Mouse (Mus musculus) spleen, adult 2 months (tissue): ENCODE results near the gene Ccser2. TPM values are rescaled to one million over a fixed set of nuclear protein-coding genes. Genes with fewer than 3 reads are reported as not detected.

Source experiments
- DNase-seq, 2 experiments: peaks; one replicate each; pipeline versions ENCODE4 v3.0.0 to v3.0.0-alpha.2; 2012 to 2021; ENCODE audit warnings: low spot score in 2 of 2, low read depth in 1 of 2
- H3K27ac ChIP-seq: fragments of 200-500 bp; 2 replicates; pipeline ENCODE4 v1.5.1; 2012; ENCODE audit warnings: low read length, inconsistent platforms; ENCODE audit not compliant: insufficient read depth
- H3K27me3 ChIP-seq: fragments of 200-500 bp; 2 replicates; pipeline ENCODE4 v1.6.1; 2012; ENCODE audit warnings: mild to moderate bottlenecking, moderate library complexity, low read length, inconsistent platforms; ENCODE audit not compliant: control insufficient read depth, insufficient read depth
- H3K36me3 ChIP-seq: fragments of 200-500 bp; 2 replicates; pipeline ENCODE4 v1.6.1; 2012; ENCODE audit warnings: mild to moderate bottlenecking, low read length, inconsistent platforms; ENCODE audit not compliant: control insufficient read depth, insufficient read depth
- H3K4me1 ChIP-seq: fragments of 200-500 bp; 2 replicates; pipeline ENCODE4 v1.6.1; 2011; ENCODE audit warnings: inconsistent platforms; ENCODE audit not compliant: control insufficient read depth, insufficient read depth, insufficient read length
- H3K4me3 ChIP-seq: fragments of 200-500 bp; 2 replicates; pipeline ENCODE4 v1.5.1; 2011; ENCODE audit warnings: mild to moderate bottlenecking, inconsistent platforms; ENCODE audit not compliant: insufficient read depth, insufficient read length; ENCODE audit errors: extremely low read depth
- CTCF ChIP-seq: fragments of 200-500 bp; IDR thresholded peaks from 2 replicates; pipeline ENCODE4 v1.5.1; 2011; ENCODE audit warnings: mild to moderate bottlenecking, inconsistent platforms; ENCODE audit not compliant: insufficient read depth, insufficient read length, insufficient replicate concordance; ENCODE audit errors: extremely low read depth
- POLR2A ChIP-seq: fragments of 200-500 bp; IDR thresholded peaks from 2 replicates; pipeline ENCODE4 v1.6.1; 2011; ENCODE audit warnings: low read depth, low read length, inconsistent platforms
- WGBS: fragments of 180-500 bp; shearing (Covaris S2); methylation state at CpG from one replicate; pipeline ENCODE4 v1.1.7; 2018; 5-methylcytosine and 5-hydroxymethylcytosine counted together
- polyA plus RNA-seq: library from polyadenylated mRNA; depleted of rRNA; stranded (reverse); fragments of >200 nt; gene quantifications from 2 replicates; pipeline ENCODE4 v1.2.3, GENCODE M21; 2012

Gene Ccser2
- polyA plus RNA-seq, 1 experiment, result 5.9 TPM

GRCm38 (mm10) chr14:36962477-36962876 lies 6.1 kb downstream of the Ccser2 start:
- peak in 1 of 2 experiments; percentile 35 for DNase-seq
- no peaks in the 10 kb centered on the region for H3K27me3 ChIP-seq
- H3K4me1 ChIP-seq, result peaks cover 5% of the 10 kb centered on the region
- 72% methylated on average over 2 of the region's 2 CpGs for WGBS
- TF ChIP-seq CTCF (no peak), POLR2A (no peak)
- H3K4me3 ChIP-seq, result no peak overlapping the region
- no peak overlapping the region for H3K27ac ChIP-seq
- H3K36me3 ChIP-seq, result no peaks in the 10 kb centered on the region

GRCm38 (mm10) chr14:36957719-36958118 lies 10.9 kb downstream of the Ccser2 start:
- WGBS, result 95% methylated on average over 6 of the region's 6 CpGs
- TF ChIP-seq POLR2A (no peak), CTCF (no peak)
- Histone ChIP-seq H3K27me3 (no peaks in the 10 kb centered on the region), H3K27ac (no peak overlapping the region), H3K4me3 (no peak overlapping the region), H3K4me1 (peaks cover 18% of the 10 kb centered on the region), H3K36me3 (no peaks in the 10 kb centered on the region)
- no peak for DNase-seq

GRCm38 (mm10) chr14:36957261-36957660 lies 11.3 kb downstream of the Ccser2 start:
- Histone ChIP-seq H3K27me3 (no peaks in the 10 kb centered on the region), H3K4me3 (no peak overlapping the region), H3K27ac (no peak overlapping the region), H3K4me1 (peaks cover 18% of the 10 kb centered on the region), H3K36me3 (no peaks in the 10 kb centered on the region)
- TF ChIP-seq POLR2A, result no peak
- no peak for TF ChIP-seq CTCF
- no peak for DNase-seq
- 77% methylated on average over 6 of the region's 6 CpGs for WGBS

GRCm38 (mm10) chr14:36956717-36957116 lies 11.9 kb downstream of the Ccser2 start:
- no peaks in the 10 kb centered on the region for H3K27me3 ChIP-seq
- TF ChIP-seq CTCF, result no peak
- no peak for TF ChIP-seq POLR2A
- DNase-seq, result no peak
- no peaks in the 10 kb centered on the region for H3K36me3 ChIP-seq
- H3K27ac ChIP-seq, result no peak overlapping the region
- no peak overlapping the region for H3K4me3 ChIP-seq
- 68% methylated on average over 5 of the region's 5 CpGs for WGBS
- H3K4me1 ChIP-seq, result peaks cover 16% of the 10 kb centered on the region

GRCm38 (mm10) chr14:36952687-36953426 lies 15.7 kb downstream of the Ccser2 start:
- DNase-seq, result no peak
- peaks cover 13% of the 10 kb centered on the region for H3K4me1 ChIP-seq
- no peaks in the 10 kb centered on the region for H3K36me3 ChIP-seq

GRCm38 (mm10) chr14:36952142-36952541 lies 16.4 kb downstream of the Ccser2 start:
- peaks cover 13% of the 10 kb centered on the region for H3K4me1 ChIP-seq
- peak; percentile 48; the same call in 1 of the 2 replicates for TF ChIP-seq CTCF
- TF ChIP-seq POLR2A, result no peak
- no peaks in the 10 kb centered on the region for H3K36me3 ChIP-seq
- no peak overlapping the region for H3K4me3 ChIP-seq
- no peak overlapping the region for H3K27ac ChIP-seq
- H3K27me3 ChIP-seq, result no peaks in the 10 kb centered on the region
- peak in 1 of 2 experiments; percentile 51 for DNase-seq
- WGBS, result 2% methylated on average over 2 of the region's 2 CpGs

More at GRCm38 (mm10) chr14:36952687-36953426, 15.7 kb downstream of the Ccser2 start:
- H3K27ac ChIP-seq, result peak overlapping the region; percentile 84
- no peaks in the 10 kb centered on the region for H3K27me3 ChIP-seq
- no peak for TF ChIP-seq CTCF
- no peak for TF ChIP-seq POLR2A
- H3K4me3 ChIP-seq, result peak overlapping the region; percentile 6
- WGBS, result 29% methylated on average over 10 of the region's 10 CpGs

- Histone ChIP-seq H3K36me3 (peaks cover 13% of the 10 kb centered on the region; the same call in 1 of the 2 replicates), H3K27me3 (no peaks in the 10 kb centered on the region), H3K4me1 (no peaks in the 10 kb centered on the region), H3K27ac (no peak overlapping the region), H3K4me3 (no peak overlapping the region)
- WGBS, result 48% methylated on average over 5 of the region's 5 CpGs
- no peak for DNase-seq
- TF ChIP-seq CTCF (no peak), POLR2A (no peak)
These were observed 25.9 kb downstream of the Ccser2 start for GRCm38 (mm10) chr14:36942716-36943115.
